Mouse (Mus musculus) MEL (cell line): ENCODE data around the gene Parp1. TPM values are rescaled to one million over a fixed set of nuclear protein-coding genes. Genes with fewer than 3 reads are reported as not detected.

Experiments
- DNase-seq: peaks from one replicate; pipeline ENCODE4 v3.0.0; 2011; ENCODE audit warnings: low read depth, low spot score
- H3K27ac ChIP-seq: 2 replicates; pipeline ENCODE4 v1.5.1; 2012; ENCODE audit warnings: low read depth, mild to moderate bottlenecking, control low read depth, low read length, moderate library complexity; ENCODE audit not compliant: control insufficient read depth
- H3K27me3 ChIP-seq, 2 experiments: fragments of 150-350 bp in 1 of 2; sonication (generic) in 1 of 2; 2 replicates each; pipeline ENCODE4 v1.6.1; 2012; ENCODE audit warnings: low read length in 2 of 2, mild to moderate bottlenecking in 2 of 2, improper control_type of control experiment in 1 of 2, moderate library complexity in 1 of 2; ENCODE audit not compliant: insufficient read depth in 2 of 2, control insufficient read depth in 1 of 2
- H3K36me3 ChIP-seq, 2 experiments: 2 replicates each; pipeline ENCODE4 v1.6.1; 2012 to 2014; ENCODE audit warnings: low read length in 2 of 2, improper control_type of control experiment in 1 of 2, inconsistent platforms in 1 of 2, mild to moderate bottlenecking in 1 of 2; ENCODE audit not compliant: insufficient read depth in 2 of 2, control insufficient read depth in 1 of 2
- H3K4me1 ChIP-seq, 2 experiments: fragments of 150-350 bp in 1 of 2; sonication (generic) in 1 of 2; 2 replicates each; pipeline ENCODE4 v1.6.1; 2012; ENCODE audit warnings: low read length in 2 of 2, improper control_type of control experiment in 1 of 2, mild to moderate bottlenecking in 1 of 2; ENCODE audit not compliant: insufficient read depth in 2 of 2, control insufficient read depth in 1 of 2
- H3K4me3 ChIP-seq, 2 experiments: fragments of 150-350 bp in 1 of 2; sonication (generic) in 1 of 2; 2 replicates each; pipeline ENCODE4 v1.5.1; 2012; ENCODE audit warnings: low read depth in 2 of 2, low read length in 2 of 2, mild to moderate bottlenecking in 2 of 2, moderate library complexity in 2 of 2, control low read depth in 1 of 2, improper control_type of control experiment in 1 of 2; ENCODE audit not compliant: control insufficient read depth in 1 of 2, insufficient read depth in 1 of 2
- H3K79me2 ChIP-seq: 2 replicates; pipeline ENCODE4 v1.6.1; 2012; ENCODE audit warnings: mild to moderate bottlenecking, low read length, moderate library complexity; ENCODE audit not compliant: control insufficient read depth, poor library complexity, insufficient read depth
- H3K9ac ChIP-seq: 2 replicates; pipeline ENCODE4 v1.6.1; 2012; ENCODE audit warnings: low read depth, mild to moderate bottlenecking, control low read depth, low read length, moderate library complexity; ENCODE audit not compliant: control insufficient read depth, poor library complexity, severe bottlenecking
- H3K9me3 ChIP-seq: fragments of 150-350 bp; sonication (generic); replicated peaks from 2 replicates; pipeline ENCODE4 v1.6.1; 2012; ENCODE audit warnings: mild to moderate bottlenecking, low read length, improper control_type of control experiment, moderate library complexity; ENCODE audit not compliant: insufficient read depth
- CTCF ChIP-seq, 3 experiments: IDR thresholded peaks in 2 of 3; conservative IDR thresholded peaks in 1 of 3; 2 replicates each; pipeline ENCODE4 v1.5.1; 2011 to 2012; ENCODE audit warnings: low read length in 3 of 3, low read depth in 2 of 3, mild to moderate bottlenecking in 2 of 3, improper control_type of control experiment in 1 of 3, inconsistent platforms in 1 of 3, mixed read lengths in 1 of 3, moderate library complexity in 1 of 3; ENCODE audit not compliant: control insufficient read depth in 1 of 3, insufficient read depth in 1 of 3, poor library complexity in 1 of 3, severe bottlenecking in 1 of 3
- MAFK ChIP-seq: IDR thresholded peaks from 2 replicates; pipeline ENCODE4 v1.6.1; 2011; ENCODE audit warnings: low read depth, mild to moderate bottlenecking, low read length, improper control_type of control experiment, borderline replicate concordance
- POLR2AphosphoS5 ChIP-seq: IDR thresholded peaks from 2 replicates; pipeline ENCODE4 v1.6.1; 2012; ENCODE audit warnings: low read depth, borderline replicate concordance, mild to moderate bottlenecking, inconsistent platforms, low read length, moderate library complexity, mixed read lengths
- RCOR1 ChIP-seq: IDR thresholded peaks from 2 replicates; pipeline ENCODE4 v1.6.1; 2012; ENCODE audit warnings: low read depth, mild to moderate bottlenecking, inconsistent platforms, low read length, improper control_type of control experiment
- SMC3 ChIP-seq: IDR thresholded peaks from 2 replicates; pipeline ENCODE4 v1.6.1; 2011; ENCODE audit warnings: low read depth, low read length, improper control_type of control experiment
- TCF12 ChIP-seq: IDR thresholded peaks from 2 replicates; pipeline ENCODE4 v1.6.1; 2014; ENCODE audit warnings: low read depth, mild to moderate bottlenecking, inconsistent platforms, low read length, improper control_type of control experiment, moderate library complexity
- USF1 ChIP-seq: IDR thresholded peaks from 2 replicates; pipeline ENCODE4 v1.6.1; 2014; ENCODE audit warnings: low read depth, mild to moderate bottlenecking, inconsistent platforms, low read length, improper control_type of control experiment, moderate library complexity
- USF2 ChIP-seq, 2 experiments: IDR thresholded peaks; 2 replicates each; pipeline ENCODE4 v1.6.1; 2011 to 2012; ENCODE audit warnings: improper control_type of control experiment in 2 of 2, low read length in 2 of 2, borderline replicate concordance in 1 of 2, inconsistent platforms in 1 of 2, low read depth in 1 of 2, mild to moderate bottlenecking in 1 of 2; ENCODE audit not compliant: insufficient read depth in 1 of 2
- ZKSCAN1 ChIP-seq: IDR thresholded peaks from 2 replicates; pipeline ENCODE4 v1.6.1; 2012; ENCODE audit warnings: low read depth, mild to moderate bottlenecking, inconsistent platforms, low read length, improper control_type of control experiment, moderate library complexity
- ZMIZ1 ChIP-seq: IDR thresholded peaks from 2 replicates; pipeline ENCODE4 v1.6.1; 2012; ENCODE audit warnings: low read depth, mild to moderate bottlenecking, inconsistent platforms, low read length, improper control_type of control experiment, moderate library complexity
- polyA plus RNA-seq, 2 experiments: library from polyadenylated mRNA; stranded (reverse) in 1 of 2; unstranded in 1 of 2; fragments of >175 nt in 1 of 2; fragments of >200 nt in 1 of 2; gene quantifications; 2 replicates each; pipeline versions ENCODE4 v1.2.1 to v1.2.4; 2012; ENCODE audit warnings: low replicate concordance in 2 of 2, low read depth in 1 of 2; ENCODE audit not compliant: insufficient read length in 2 of 2, insufficient read depth in 1 of 2, missing spikeins in 1 of 2
- total RNA-seq: library from RNA; depleted of rRNA; stranded (reverse); fragments of 300-350 nt; gene quantifications from 2 replicates; pipeline ENCODE4 v1.2.3, GENCODE M21; 2012

The Parp1 gene
- total and polyA plus RNA-seq, 3 experiments = 136 to 188 (median 140) TPM

- H3K27me3 ChIP-seq = peaks cover 0 to 1% of the 10 kb centered on the region in 2 experiments; a peak in 2 of 4 replicates
- H3K27ac ChIP-seq = no peak overlapping the region
- no peak for DNase-seq
- no peak for TF ChIP-seq USF1
- TF ChIP-seq ZKSCAN1 = 0 out of 2 replicates have a peak, but pooled peaks have one; percentile 36
- H3K9ac ChIP-seq = no peak overlapping the region
- no peaks in the 10 kb centered on the region for H3K79me2 ChIP-seq
- H3K9me3 ChIP-seq = no peaks in the 10 kb centered on the region
- H3K4me1 ChIP-seq = peaks cover 2 to 5% of the 10 kb centered on the region in 2 experiments; a peak in 2 of 4 replicates
- H3K36me3 ChIP-seq = no peaks in the 10 kb centered on the region
- H3K4me3 ChIP-seq = no peak overlapping the region
Observed at GRCm38 (mm10) chr1:180546798-180547750, 21.6 kb upstream of the Parp1 start.

- Histone ChIP-seq H3K79me2 (no peaks in the 10 kb centered on the region), H3K9ac (no peak overlapping the region), H3K4me3 (no peak overlapping the region), H3K36me3 (no peaks in the 10 kb centered on the region), H3K4me1 (peaks cover 2% of the 10 kb centered on the region in 2 experiments; a peak in 1 of 4 replicates), H3K27me3 (peaks cover 0 to 1% of the 10 kb centered on the region in 2 experiments; a peak in 2 of 4 replicates), H3K27ac (no peak overlapping the region), H3K9me3 (no peaks in the 10 kb centered on the region)
- DNase-seq = no peak
- TF ChIP-seq POLR2AphosphoS5 = no peak
- TF ChIP-seq USF2 (IDR thresholded peaks at IDR 0.05; ENCODE audit: borderline replicate concordance in 1 of 2, insufficient read depth in 1 of 2, low read depth in 1 of 2, low read length in 2 of 2) = no peak
- TF ChIP-seq MAFK = no peak
- TF ChIP-seq CTCF (IDR thresholded peaks at IDR 0.05 in 2 of 3, conservative IDR thresholded peaks at IDR 0.05 in 1 of 3; ENCODE audit: control insufficient read depth in 1 of 3, insufficient read depth in 1 of 3, low read depth in 2 of 3, low read length in 3 of 3, poor library complexity in 1 of 3, severe bottlenecking in 1 of 3) = no peak
- TF ChIP-seq TCF12 = no peak
- no peak for TF ChIP-seq RCOR1
- TF ChIP-seq SMC3 = no peak
- TF ChIP-seq ZMIZ1 = no peak
Observed at GRCm38 (mm10) chr1:180547751-180548669, 20.7 kb upstream of the Parp1 start.
